Mouse (Mus musculus): ENCODE results near the gene Rag2. TPM values are rescaled to one million over a fixed set of nuclear protein-coding genes. Genes with fewer than 3 reads are reported as not detected.

The Rag2 gene
- polyA plus RNA-seq, 1 experiment from 2014 or later: 0.49 TPM

DNA sequence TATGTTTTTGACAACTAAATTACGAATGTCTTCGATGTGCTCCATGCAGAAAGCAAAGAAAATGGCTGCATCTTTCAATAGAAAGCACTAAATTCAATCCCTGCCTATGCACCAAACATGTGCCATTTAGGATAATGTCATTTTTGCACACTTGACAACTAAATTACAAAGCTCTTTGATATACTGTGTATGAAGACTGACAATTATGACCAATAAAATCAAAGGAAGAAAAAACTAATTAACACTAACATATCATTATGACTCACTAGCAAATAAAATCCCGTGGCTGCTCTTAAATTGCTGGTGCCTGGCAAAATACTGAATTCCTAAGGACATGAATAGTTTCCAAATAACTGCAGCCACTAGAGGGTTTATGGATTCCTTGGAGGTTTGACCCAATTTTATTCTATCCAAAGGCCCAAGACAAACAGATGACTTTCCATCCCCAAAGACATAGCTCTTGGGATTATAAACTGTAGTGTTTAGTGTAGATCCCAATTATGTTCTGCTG is 15.4 kb downstream of the Rag2 start:
- no peaks in the 10 kb centered on the region for H3K27me3 ChIP-seq (ENCODE audit: control insufficient read depth, insufficient read depth, low read length)
- H3K4me1 ChIP-seq (replicated peaks; ENCODE audit: control insufficient read depth, insufficient read depth, low read length): no peaks in the 10 kb centered on the region
- WGBS: 89% methylated on average over 3 of the region's 3 CpGs
- no peaks in the 10 kb centered on the region for H3K9me3 ChIP-seq (ENCODE audit: control insufficient read depth, low read length)
- no peak overlapping the region for H3K4me2 ChIP-seq (replicated peaks; ENCODE audit: low read depth, low read length)
- no peak for ATAC-seq (ENCODE audit: low FRiP score)
- no peak overlapping the region for H3K27ac ChIP-seq (ENCODE audit: low read depth, low read length)
- no peak for DNase-seq (ENCODE audit: low spot score)
- no peak overlapping the region for H3K4me3 ChIP-seq (ENCODE audit: low read depth, low read length)
- no peak overlapping the region for H3K9ac ChIP-seq (ENCODE audit: low read depth, low read length)
- no peaks in the 10 kb centered on the region for H3K36me3 ChIP-seq (ENCODE audit: control insufficient read depth, insufficient read depth, low read length)

DNA sequence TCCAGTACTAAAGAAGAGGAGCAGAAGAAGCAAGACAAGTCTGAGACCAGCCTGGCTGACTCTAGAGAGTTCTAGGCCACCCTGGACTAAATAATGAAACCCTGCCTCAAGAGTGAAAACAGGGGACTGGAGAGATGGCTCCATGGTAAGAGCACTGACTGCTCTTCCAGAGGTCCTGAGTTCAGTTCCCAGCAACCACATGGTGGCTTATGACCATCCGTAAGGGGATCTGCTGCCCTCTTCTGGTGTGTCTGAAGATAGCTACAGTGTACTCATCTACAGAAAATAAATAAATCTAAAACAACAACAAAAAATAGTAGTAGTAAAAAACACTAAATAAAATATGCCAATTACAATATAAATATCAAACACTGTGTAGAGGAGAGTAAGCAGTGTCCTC is 21.3 kb downstream of the Rag2 start:
- 86% methylated on average over 1 of the region's 1 CpGs for WGBS
- Histone ChIP-seq H3K4me1 (replicated peaks; ENCODE audit: control insufficient read depth, insufficient read depth, low read length) (no peaks in the 10 kb centered on the region), H3K9ac (ENCODE audit: low read depth, low read length) (no peak overlapping the region), H3K27ac (ENCODE audit: low read depth, low read length) (no peak overlapping the region), H3K4me3 (ENCODE audit: low read depth, low read length) (no peak overlapping the region), H3K27me3 (ENCODE audit: control insufficient read depth, insufficient read depth, low read length) (no peaks in the 10 kb centered on the region), H3K36me3 (ENCODE audit: control insufficient read depth, insufficient read depth, low read length) (no peaks in the 10 kb centered on the region), H3K4me2 (replicated peaks; ENCODE audit: low read depth, low read length) (no peak overlapping the region), H3K9me3 (ENCODE audit: control insufficient read depth, low read length) (no peaks in the 10 kb centered on the region)
- ATAC-seq (ENCODE audit: low FRiP score) (no peak), DNase-seq (ENCODE audit: low spot score) (no peak)

- Histone ChIP-seq H3K4me1 (replicated peaks; ENCODE audit: control insufficient read depth, insufficient read depth, low read length) (no peaks in the 10 kb centered on the region), H3K9me3 (ENCODE audit: control insufficient read depth, low read length) (no peaks in the 10 kb centered on the region), H3K9ac (ENCODE audit: low read depth, low read length) (no peak overlapping the region), H3K36me3 (ENCODE audit: control insufficient read depth, insufficient read depth, low read length) (no peaks in the 10 kb centered on the region), H3K27ac (ENCODE audit: low read depth, low read length) (no peak overlapping the region), H3K27me3 (ENCODE audit: control insufficient read depth, insufficient read depth, low read length) (no peaks in the 10 kb centered on the region), H3K4me2 (replicated peaks; ENCODE audit: low read depth, low read length) (no peak overlapping the region), H3K4me3 (ENCODE audit: low read depth, low read length) (no peak overlapping the region)
- 56% methylated on average over 2 of the region's 2 CpGs for WGBS
- DNase-seq (ENCODE audit: low spot score) (no peak), ATAC-seq (ENCODE audit: low FRiP score) (no peak)
Measured at GRCm38 (mm10) chr2:101648361-101648760, 23.8 kb downstream of the Rag2 start.

- Histone ChIP-seq H3K4me2 (replicated peaks; ENCODE audit: low read depth, low read length) (no peak within 1 kb of the TSS), H3K36me3 (ENCODE audit: control insufficient read depth, insufficient read depth, low read length) (no peaks in the 10 kb centered on the region), H3K4me1 (replicated peaks; ENCODE audit: control insufficient read depth, insufficient read depth, low read length) (no peaks in the 10 kb centered on the region), H3K9me3 (ENCODE audit: control insufficient read depth, low read length) (no peaks in the 10 kb centered on the region), H3K4me3 (ENCODE audit: low read depth, low read length) (no peak within 1 kb of the TSS), H3K9ac (ENCODE audit: low read depth, low read length) (no peak within 1 kb of the TSS), H3K27me3 (ENCODE audit: control insufficient read depth, insufficient read depth, low read length) (no peaks in the 10 kb centered on the region), H3K27ac (ENCODE audit: low read depth, low read length) (no peak within 1 kb of the TSS)
- DNase-seq (ENCODE audit: low spot score): peak; percentile 14
- WGBS: 47% methylated on average over 8 of the region's 8 CpGs
- no peak for ATAC-seq (ENCODE audit: low FRiP score)
Measured at GRCm38 (mm10) chr2:101649114-101649671, 24.7 kb downstream of the Rag2 start, which contains the start of the genes Rag1 and B230118H07Rik. Gene Rag1 (minus strand): TSS chr2:101649501. Gene B230118H07Rik (minus strand): TSS chr2:101649532.

DNA sequence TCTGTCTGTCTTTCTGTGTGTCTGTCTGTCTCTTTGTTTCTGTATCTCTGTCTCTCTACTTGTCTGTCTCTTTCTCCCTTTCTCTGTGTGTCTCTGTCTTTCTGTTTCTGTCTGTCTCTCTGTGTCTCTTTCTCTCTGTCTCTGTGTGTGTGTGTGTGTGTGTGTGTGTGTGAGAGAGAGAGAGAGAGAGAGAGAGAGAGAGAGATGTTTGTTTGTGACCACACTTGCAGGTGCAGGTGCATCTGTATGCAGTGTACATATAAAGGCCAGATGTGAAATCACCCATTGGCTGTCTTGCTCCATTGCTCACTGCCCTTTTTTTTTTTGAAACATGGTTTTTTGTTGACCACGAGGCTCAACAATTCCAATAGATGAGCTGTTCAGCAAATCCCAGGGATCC is 25.9 kb downstream of the Rag2 start:
- Histone ChIP-seq H3K4me2 (replicated peaks; ENCODE audit: low read depth, low read length) (no peak overlapping the region), H3K4me1 (replicated peaks; ENCODE audit: control insufficient read depth, insufficient read depth, low read length) (no peaks in the 10 kb centered on the region), H3K36me3 (ENCODE audit: control insufficient read depth, insufficient read depth, low read length) (no peaks in the 10 kb centered on the region), H3K27ac (ENCODE audit: low read depth, low read length) (no peak overlapping the region), H3K27me3 (ENCODE audit: control insufficient read depth, insufficient read depth, low read length) (no peaks in the 10 kb centered on the region), H3K4me3 (ENCODE audit: low read depth, low read length) (no peak overlapping the region), H3K9me3 (ENCODE audit: control insufficient read depth, low read length) (no peaks in the 10 kb centered on the region), H3K9ac (ENCODE audit: low read depth, low read length) (no peak overlapping the region)
- ATAC-seq (ENCODE audit: low FRiP score) (no peak), DNase-seq (ENCODE audit: low spot score) (no peak)
- WGBS: 74% methylated on average over 1 of the region's 1 CpGs

- no peaks in the 10 kb centered on the region for H3K27me3 ChIP-seq (ENCODE audit: control insufficient read depth, insufficient read depth, low read length)
Measured at GRCm38 (mm10) chr2:101652204-101652920, 27.8 kb downstream of the Rag2 start.

GRCm38 (mm10) chr2:101652921-101653597 is 28.5 kb downstream of the Rag2 start:
- H3K4me1 ChIP-seq (replicated peaks; ENCODE audit: control insufficient read depth, insufficient read depth, low read length): no peaks in the 10 kb centered on the region
- peak overlapping the region; percentile 36; the same call in 1 of the 2 replicates for H3K9ac ChIP-seq (ENCODE audit: low read depth, low read length)
- ATAC-seq (ENCODE audit: low FRiP score) (peak; percentile 71; the same call in 1 of the 2 replicates), DNase-seq (ENCODE audit: low spot score) (peak; percentile 88)
- no peaks in the 10 kb centered on the region for H3K9me3 ChIP-seq (ENCODE audit: control insufficient read depth, low read length)
- H3K36me3 ChIP-seq (ENCODE audit: control insufficient read depth, insufficient read depth, low read length): no peaks in the 10 kb centered on the region
- no peak overlapping the region for H3K27ac ChIP-seq (ENCODE audit: low read depth, low read length)
- WGBS: 19% methylated on average over 14 of the region's 14 CpGs
- peak overlapping the region; percentile 13; the same call in 1 of the 2 replicates for H3K4me3 ChIP-seq (ENCODE audit: low read depth, low read length)
- no peaks in the 10 kb centered on the region for H3K27me3 ChIP-seq (ENCODE audit: control insufficient read depth, insufficient read depth, low read length)
- H3K4me2 ChIP-seq (replicated peaks; ENCODE audit: low read depth, low read length): peak overlapping the region; percentile 37

More at GRCm38 (mm10) chr2:101652204-101652920, 27.8 kb downstream of the Rag2 start:
- ATAC-seq (ENCODE audit: low FRiP score) (peak; percentile 72), DNase-seq (ENCODE audit: low spot score) (peak; percentile 20)
- Histone ChIP-seq H3K4me3 (ENCODE audit: low read depth, low read length) (peak overlapping the region; percentile 13; the same call in 1 of the 2 replicates), H3K4me1 (replicated peaks; ENCODE audit: control insufficient read depth, insufficient read depth, low read length) (no peaks in the 10 kb centered on the region), H3K9me3 (ENCODE audit: control insufficient read depth, low read length) (no peaks in the 10 kb centered on the region), H3K27ac (ENCODE audit: low read depth, low read length) (no peak overlapping the region), H3K36me3 (ENCODE audit: control insufficient read depth, insufficient read depth, low read length) (no peaks in the 10 kb centered on the region), H3K9ac (ENCODE audit: low read depth, low read length) (peak overlapping the region; percentile 36; the same call in 1 of the 2 replicates), H3K4me2 (replicated peaks; ENCODE audit: low read depth, low read length) (peak overlapping the region; percentile 37)
- whole genome bisulfite sequencing: 40% methylated on average over 14 of the region's 14 CpGs

GRCm38 (mm10) chr2:101660536-101660935 is 36.0 kb downstream of the Rag2 start:
- 77% methylated on average over 2 of the region's 2 CpGs for WGBS
- no peaks in the 10 kb centered on the region for H3K36me3 ChIP-seq (ENCODE audit: control insufficient read depth, insufficient read depth, low read length)
- ATAC-seq (ENCODE audit: low FRiP score): no peak

More at GRCm38 (mm10) chr2:101660536-101660935, 36.0 kb downstream of the Rag2 start:
- no peak overlapping the region for H3K27ac ChIP-seq (ENCODE audit: low read depth, low read length)
- no peaks in the 10 kb centered on the region for H3K9me3 ChIP-seq (ENCODE audit: control insufficient read depth, low read length)
- no peak overlapping the region for H3K9ac ChIP-seq (ENCODE audit: low read depth, low read length)
- no peak for DNase-seq (ENCODE audit: low spot score)
- no peaks in the 10 kb centered on the region for H3K27me3 ChIP-seq (ENCODE audit: control insufficient read depth, insufficient read depth, low read length)
- H3K4me3 ChIP-seq (ENCODE audit: low read depth, low read length): no peak overlapping the region
- no peaks in the 10 kb centered on the region for H3K4me1 ChIP-seq (replicated peaks; ENCODE audit: control insufficient read depth, insufficient read depth, low read length)
- no peak overlapping the region for H3K4me2 ChIP-seq (replicated peaks; ENCODE audit: low read depth, low read length)

All from hindbrain, embryonic 11.5 days (tissue).